Mouse (Mus musculus): ENCODE data around the gene Hist1h1e.

Gene Hist1h1e

GRCm38 (mm10) chr13:23572218-23573033, 49.9 kb downstream of the Hist1h1e start:
- no peak for DNase-seq

- peak in 1 of 2 experiments; percentile 47 for DNase-seq
Measured at GRCm38 (mm10) chr13:23571504-23572217, 50.7 kb downstream of the Hist1h1e start.

- DNase-seq: peak; percentile 76 to 82
Measured at GRCm38 (mm10) chr13:23571022-23571503, 51.3 kb downstream of the Hist1h1e start, which contains the start of the genes Hist1h2ae and Hist1h2bg. TSS of gene Hist1h2ae (minus strand) at chr13:23571220. TSS of gene Hist1h2bg (plus strand) at chr13:23571396.

Data from B cell, adult 2 months (primary cell).